Mouse (Mus musculus): ENCODE results near the gene Lmo7.

The Lmo7 gene

DNA sequence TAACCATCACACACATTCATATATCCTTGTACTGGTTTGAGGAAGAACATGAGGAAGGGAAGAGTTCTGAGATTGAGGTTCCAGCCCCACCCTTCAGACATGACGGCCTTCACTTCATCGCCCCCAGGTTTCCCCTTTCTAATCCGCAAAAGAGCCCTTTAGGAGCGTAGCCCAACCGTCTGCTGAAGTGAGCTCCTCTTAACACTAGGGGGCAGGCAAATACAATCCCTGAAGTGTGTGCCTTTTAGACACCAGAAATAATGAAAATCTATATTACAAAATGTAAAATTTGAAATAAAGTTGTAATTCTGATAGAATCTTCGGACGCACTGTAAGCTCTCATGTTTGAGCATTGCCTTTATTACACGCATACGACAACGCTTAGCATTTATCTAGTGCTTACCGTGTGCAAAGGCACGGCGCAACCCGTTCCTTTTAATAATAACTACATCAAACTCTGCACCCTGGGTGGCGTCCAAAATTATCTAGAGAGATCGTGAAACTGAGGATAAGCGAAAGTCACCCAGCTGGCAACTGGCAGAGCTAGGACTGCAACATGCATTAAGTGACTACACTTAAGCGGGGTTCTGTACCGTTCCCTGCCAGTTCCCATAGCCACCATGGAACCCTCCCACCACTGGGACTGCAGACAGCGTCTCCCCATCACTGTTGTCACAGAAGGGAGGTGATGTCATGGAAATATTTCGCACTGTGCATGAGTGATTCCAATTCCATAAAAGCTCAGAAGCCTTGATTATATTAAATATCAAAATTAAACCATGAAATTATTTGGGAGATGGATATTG lies 217.2 kb downstream of the Lmo7 start:
- DNase-seq (ENCODE audit: low read depth), result peak; percentile 50

GRCm38 (mm10) chr14:101949114-101949513 lies 219.4 kb downstream of the Lmo7 start:
- DNase-seq (ENCODE audit: low read depth), result peak; percentile 79

- no peak for DNase-seq (ENCODE audit: low read depth)
Measured at GRCm38 (mm10) chr14:101951107-101951506, 221.3 kb downstream of the Lmo7 start.

- no peak for DNase-seq (ENCODE audit: low read depth)
Measured at GRCm38 (mm10) chr14:101953793-101954468, 224.2 kb downstream of the Lmo7 start.

DNA sequence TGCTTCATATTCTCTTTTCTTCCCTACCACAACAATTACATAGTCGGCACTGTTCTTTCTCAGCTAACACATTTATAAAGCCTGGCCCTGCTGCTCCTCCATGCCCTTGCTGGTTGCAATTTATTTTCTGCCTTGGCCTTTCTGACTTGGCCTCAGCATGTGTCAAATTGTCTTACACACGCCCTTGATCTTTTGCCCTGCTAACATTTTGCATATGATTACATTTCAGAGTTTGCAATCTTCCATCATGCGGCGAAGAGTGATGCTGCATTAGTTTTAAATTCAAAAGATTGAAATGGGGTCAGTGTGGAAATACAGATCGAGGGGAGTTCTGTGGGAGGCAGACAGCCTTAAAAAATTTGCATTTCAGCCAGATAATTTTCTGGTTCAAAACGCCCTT lies 234.6 kb downstream of the Lmo7 start:
- no peak for DNase-seq (ENCODE audit: low read depth)

GRCm38 (mm10) chr14:101964956-101965355 lies 235.2 kb downstream of the Lmo7 start:
- no peak for DNase-seq (ENCODE audit: low read depth)

GRCm38 (mm10) chr14:101972764-101973163 lies 243.0 kb downstream of the Lmo7 start:
- DNase-seq (ENCODE audit: low read depth), result no peak

GRCm38 (mm10) chr14:101973171-101973570 lies 243.4 kb downstream of the Lmo7 start:
- no peak for DNase-seq (ENCODE audit: low read depth)

- no peak for DNase-seq (ENCODE audit: low read depth)
Measured at GRCm38 (mm10) chr14:101976021-101976685, 246.4 kb downstream of the Lmo7 start.
